Mouse (Mus musculus) MEL (cell line): ENCODE measurements around the gene Cemip2.

ENCODE experiments used
- BHLHE40 ChIP-seq: IDR thresholded peaks from 2 replicates; pipeline ENCODE4 v1.6.1; 2012; ENCODE audit warnings: low read depth, mild to moderate bottlenecking, inconsistent platforms, low read length, improper control_type of control experiment, borderline replicate concordance
- CTCF ChIP-seq, 3 experiments: IDR thresholded peaks in 2 of 3; conservative IDR thresholded peaks in 1 of 3; 2 replicates each; pipeline ENCODE4 v1.5.1; 2011 to 2012; ENCODE audit warnings: low read length in 3 of 3, low read depth in 2 of 3, mild to moderate bottlenecking in 2 of 3, improper control_type of control experiment in 1 of 3, inconsistent platforms in 1 of 3, mixed read lengths in 1 of 3, moderate library complexity in 1 of 3; ENCODE audit not compliant: control insufficient read depth in 1 of 3, insufficient read depth in 1 of 3, poor library complexity in 1 of 3, severe bottlenecking in 1 of 3
- E2F4 ChIP-seq: IDR thresholded peaks from 2 replicates; pipeline ENCODE4 v1.6.1; 2011; ENCODE audit warnings: low read depth, low read length, improper control_type of control experiment, borderline replicate concordance
- ELF1 ChIP-seq: IDR thresholded peaks from 2 replicates; pipeline ENCODE4 v1.6.1; 2014; ENCODE audit warnings: low read depth, mild to moderate bottlenecking, inconsistent platforms, low read length, improper control_type of control experiment, moderate library complexity
- EP300 ChIP-seq, 2 experiments: IDR thresholded peaks; 2 replicates each; pipeline ENCODE4 v1.6.1; 2011; ENCODE audit warnings: improper control_type of control experiment in 2 of 2, low read length in 2 of 2, low read depth in 1 of 2, mild to moderate bottlenecking in 1 of 2
- HCFC1 ChIP-seq: IDR thresholded peaks from 2 replicates; pipeline ENCODE4 v1.6.1; 2012; ENCODE audit warnings: low read depth, mild to moderate bottlenecking, inconsistent platforms, low read length, improper control_type of control experiment, moderate library complexity
- JUND ChIP-seq: IDR thresholded peaks from 2 replicates; pipeline ENCODE4 v1.6.1; 2011; ENCODE audit warnings: low read depth, mild to moderate bottlenecking, improper control_type of control experiment, low read length
- MAX ChIP-seq: IDR thresholded peaks from 2 replicates; pipeline ENCODE4 v1.6.1; 2011; ENCODE audit warnings: low read length, improper control_type of control experiment
- POLR2A ChIP-seq, 2 experiments: IDR thresholded peaks; 2 replicates each; pipeline ENCODE4 v1.6.1; 2011 to 2012; ENCODE audit warnings: low read length in 2 of 2, mild to moderate bottlenecking in 2 of 2, control low read depth in 1 of 2, improper control_type of control experiment in 1 of 2, low read depth in 1 of 2, moderate library complexity in 1 of 2; ENCODE audit not compliant: control insufficient read depth in 1 of 2, insufficient read depth in 1 of 2, poor library complexity in 1 of 2
- POLR2AphosphoS5 ChIP-seq: IDR thresholded peaks from 2 replicates; pipeline ENCODE4 v1.6.1; 2012; ENCODE audit warnings: low read depth, borderline replicate concordance, mild to moderate bottlenecking, inconsistent platforms, low read length, moderate library complexity, mixed read lengths
- SIN3A ChIP-seq: IDR thresholded peaks from 2 replicates; pipeline ENCODE4 v1.6.1; 2012; ENCODE audit warnings: low read length, improper control_type of control experiment, inconsistent platforms
- ZC3H11A ChIP-seq: IDR thresholded peaks from 2 replicates; pipeline ENCODE4 v1.6.1; 2012; ENCODE audit warnings: low read depth, mild to moderate bottlenecking, inconsistent platforms, low read length, improper control_type of control experiment
- ZMIZ1 ChIP-seq: IDR thresholded peaks from 2 replicates; pipeline ENCODE4 v1.6.1; 2012; ENCODE audit warnings: low read depth, mild to moderate bottlenecking, inconsistent platforms, low read length, improper control_type of control experiment, moderate library complexity

DNA sequence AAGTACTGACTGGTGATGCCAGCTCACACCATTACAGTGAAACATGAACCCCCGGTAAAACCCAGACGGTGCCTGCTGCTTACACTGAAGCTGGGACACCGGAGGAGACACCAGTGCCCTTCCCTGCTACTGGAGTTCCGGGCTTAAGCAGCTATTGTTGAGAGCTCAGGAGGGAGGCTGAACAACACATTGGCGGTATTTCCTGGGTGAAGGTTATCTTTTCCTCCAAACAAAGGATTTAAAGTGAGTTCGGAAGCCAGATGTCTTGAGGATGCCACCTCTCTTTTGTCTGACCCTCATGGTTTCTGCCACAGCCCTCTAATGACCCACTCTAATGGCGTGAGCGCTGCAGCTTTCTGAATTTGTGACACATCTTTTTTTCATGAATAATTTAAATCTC is 10.9 kb downstream of the Cemip2 start:
- TF ChIP-seq BHLHE40 (no peak), POLR2A (IDR thresholded peaks at IDR 0.05; ENCODE audit: control insufficient read depth in 1 of 2, insufficient read depth in 1 of 2, low read depth in 1 of 2, low read length in 2 of 2, poor library complexity in 1 of 2) (no peak), E2F4 (no peak), HCFC1 (no peak), EP300 (IDR thresholded peaks at IDR 0.05; ENCODE audit: low read depth in 1 of 2, low read length in 2 of 2) (no peak), JUND (no peak), CTCF (IDR thresholded peaks at IDR 0.05 in 2 of 3, conservative IDR thresholded peaks at IDR 0.05 in 1 of 3; ENCODE audit: control insufficient read depth in 1 of 3, insufficient read depth in 1 of 3, low read depth in 2 of 3, low read length in 3 of 3, poor library complexity in 1 of 3, severe bottlenecking in 1 of 3) (no peak), POLR2AphosphoS5 (no peak), MAX (no peak), ELF1 (no peak), ZMIZ1 (no peak), ZC3H11A (no peak), SIN3A (no peak)
